Mouse (Mus musculus) lung, postnatal 0 days (tissue): Measurements from ENCODE around the gene Fhdc1. TPM values are rescaled to one million over a fixed set of nuclear protein-coding genes. Genes with fewer than 3 reads are reported as not detected.

ENCODE experiments used
- ATAC-seq: fragments of 200-750 bp; cut with Nextera tagmentation; 2 replicates; pipeline ENCODE4 v1.8.0; 2017; ENCODE audit warnings: moderate library complexity
- DNase-seq: peaks from one replicate; pipeline ENCODE4 v3.0.0-alpha.2; 2016; ENCODE audit warnings: low spot score
- H3K27ac ChIP-seq: fragments of 300-500 bp; sonication (generic); 2 replicates; pipeline ENCODE4 v1.5.1; 2014; ENCODE audit warnings: antibody characterized with exemption, mild to moderate bottlenecking, low read length, mixed read lengths
- H3K27me3 ChIP-seq: fragments of 300-500 bp; sonication (generic); replicated peaks from 2 replicates; pipeline ENCODE4 v1.6.1; 2014; ENCODE audit warnings: low read length, mixed read lengths; ENCODE audit not compliant: insufficient read depth
- H3K36me3 ChIP-seq: fragments of 300-500 bp; sonication (generic); 2 replicates; pipeline ENCODE4 v1.6.1; 2014; ENCODE audit warnings: low read length, mixed read lengths; ENCODE audit not compliant: insufficient read depth
- H3K4me1 ChIP-seq: fragments of 300-500 bp; sonication (generic); 2 replicates; pipeline ENCODE4 v1.6.1; 2014; ENCODE audit warnings: antibody characterized with exemption, low read depth, low read length, mixed read lengths; ENCODE audit not compliant: insufficient read depth
- H3K4me2 ChIP-seq: fragments of 300-500 bp; sonication (generic); replicated peaks from 2 replicates; pipeline ENCODE4 v1.6.1; 2014; ENCODE audit warnings: low read depth, mild to moderate bottlenecking, low read length, moderate library complexity, mixed read lengths
- H3K4me3 ChIP-seq: fragments of 300-500 bp; sonication (generic); 2 replicates; pipeline ENCODE4 v1.5.1; 2014; ENCODE audit warnings: low read depth, low read length
- H3K9ac ChIP-seq: fragments of 300-500 bp; sonication (generic); replicated peaks from 2 replicates; pipeline ENCODE4 v1.6.1; 2014; ENCODE audit warnings: low read depth, mild to moderate bottlenecking
- H3K9me3 ChIP-seq: fragments of 300-500 bp; sonication (generic); 2 replicates; pipeline ENCODE4 v1.6.1; 2016; ENCODE audit warnings: low read length, mixed read lengths
- CTCF ChIP-seq: IDR thresholded peaks from 2 replicates; pipeline ENCODE4 v1.5.1; 2016; ENCODE audit warnings: antibody characterized with exemption, mild to moderate bottlenecking
- EP300 ChIP-seq: IDR thresholded peaks from 2 replicates; pipeline ENCODE4 v1.6.1; 2016; ENCODE audit warnings: antibody characterized with exemption, mild to moderate bottlenecking, control low read depth
- WGBS: fragments of 180-500 bp; shearing (Covaris S2); extraction: QIAGEN DNeasy Blood & Tissue Kit; methylation state at CpG from one replicate; pipeline ENCODE4 v1.1.7; 2014; 5-methylcytosine and 5-hydroxymethylcytosine counted together
- polyA plus RNA-seq: library from polyadenylated mRNA; unstranded; fragments of >200 nt; fragmentation: Nextera tagmentation; extraction: Ambion mirVana; gene quantifications from 2 replicates; pipeline ENCODE4 v1.2.1, GENCODE M21; 2015

Fhdc1 gene
- polyA plus RNA-seq, 1 experiment from 2014 or later = 16.7 TPM

DNA sequence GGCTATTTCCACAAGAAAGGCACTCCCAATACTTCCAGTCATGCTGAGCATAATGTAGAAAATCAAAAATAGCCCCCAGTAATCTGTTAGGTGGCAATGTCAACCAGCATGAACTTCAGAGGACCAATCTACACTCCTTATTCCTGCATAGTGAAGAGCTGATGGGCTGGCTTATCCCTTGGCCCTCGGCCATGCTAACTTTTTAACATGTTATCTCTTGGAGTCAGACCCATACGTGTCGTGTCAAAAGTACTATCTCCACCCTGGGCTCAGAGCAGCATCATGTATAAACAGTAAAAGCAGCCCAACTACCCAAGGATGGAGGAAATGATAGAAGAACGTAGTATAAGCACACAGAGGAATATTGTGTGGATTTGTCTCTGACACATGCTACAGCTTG is 9.1 kb downstream of the Fhdc1 start:
- no peak overlapping the region for H3K4me3 ChIP-seq
- H3K27me3 ChIP-seq = no peaks in the 10 kb centered on the region
- H3K36me3 ChIP-seq = no peaks in the 10 kb centered on the region
- no peak overlapping the region for H3K27ac ChIP-seq
- peaks cover 4% of the 10 kb centered on the region; the same call in 1 of the 2 replicates for H3K4me1 ChIP-seq
- no peak overlapping the region for H3K4me2 ChIP-seq
- ATAC-seq (peak; percentile 12; the same call in 1 of the 2 replicates), DNase-seq (no peak)
- no peak for TF ChIP-seq CTCF
- TF ChIP-seq EP300 = no peak
- H3K9ac ChIP-seq = no peak overlapping the region
- 77% methylated on average over 4 of the region's 4 CpGs for WGBS
- no peaks in the 10 kb centered on the region for H3K9me3 ChIP-seq

DNA sequence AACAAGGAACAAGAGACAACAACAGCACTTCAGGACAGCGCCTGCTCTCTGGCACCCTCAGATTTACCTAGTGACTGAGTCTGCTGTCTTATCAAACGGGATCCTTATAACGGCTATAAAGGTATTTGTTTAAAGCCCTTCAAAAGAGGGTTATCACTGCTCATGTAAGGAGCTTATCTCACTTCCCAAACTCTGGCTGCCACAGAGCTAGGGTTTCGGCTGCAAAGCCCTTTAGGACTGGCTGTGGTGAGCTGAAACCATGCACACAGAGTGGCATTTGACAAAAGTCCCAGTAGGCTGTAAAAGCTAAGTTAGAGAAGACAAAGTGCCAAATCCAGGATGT is 12.1 kb downstream of the Fhdc1 start:
- Histone ChIP-seq H3K27me3 (no peaks in the 10 kb centered on the region), H3K4me3 (no peak overlapping the region), H3K9me3 (no peaks in the 10 kb centered on the region), H3K9ac (no peak overlapping the region), H3K36me3 (no peaks in the 10 kb centered on the region), H3K4me1 (no peaks in the 10 kb centered on the region; the same call in 1 of the 2 replicates), H3K4me2 (no peak overlapping the region), H3K27ac (no peak overlapping the region)
- ATAC-seq (no peak), DNase-seq (no peak)
- WGBS = 54% methylated on average over 4 of the region's 4 CpGs
- TF ChIP-seq EP300 (no peak), CTCF (no peak)

DNA sequence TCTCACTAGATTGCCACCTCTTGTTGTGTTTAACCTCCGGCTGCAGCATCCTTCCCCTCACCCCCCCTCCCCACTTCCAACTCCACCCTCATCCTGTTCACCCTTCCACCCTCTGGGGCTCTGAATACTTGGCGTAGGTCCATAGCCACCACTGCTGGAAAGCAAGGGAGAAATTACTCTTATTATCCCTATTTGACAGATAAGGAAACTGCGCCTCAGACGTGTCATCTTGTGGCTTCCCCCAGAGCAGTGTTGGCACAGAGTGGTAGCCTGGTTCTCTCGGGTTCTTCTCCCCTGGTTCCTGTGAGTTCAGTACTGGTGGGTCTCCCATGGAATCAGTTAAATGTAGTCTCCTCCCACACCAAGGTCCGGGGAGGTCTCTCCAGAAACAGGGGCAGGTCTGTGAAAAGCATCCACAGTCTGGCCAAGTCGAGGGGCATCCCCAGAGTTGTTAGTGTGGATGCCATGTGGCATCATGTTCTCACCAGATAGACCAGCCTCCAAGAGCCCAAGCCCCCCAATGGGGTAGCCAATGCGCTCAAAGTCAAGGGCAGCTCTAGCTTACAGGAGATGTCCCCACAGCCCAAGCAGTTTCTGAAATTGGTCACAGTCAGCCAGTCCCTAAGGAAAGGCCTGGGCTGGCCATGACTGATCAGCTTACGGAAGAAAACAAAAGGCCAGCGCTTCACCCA is 12.7 kb downstream of the Fhdc1 start:
- TF ChIP-seq CTCF = no peak
- TF ChIP-seq EP300 = no peak
- DNase-seq (peak; percentile 55), ATAC-seq (peak; percentile 56; the same call in 1 of the 2 replicates)
- Histone ChIP-seq H3K9me3 (no peaks in the 10 kb centered on the region), H3K4me1 (no peaks in the 10 kb centered on the region; the same call in 1 of the 2 replicates), H3K27me3 (no peaks in the 10 kb centered on the region), H3K36me3 (no peaks in the 10 kb centered on the region), H3K4me2 (no peak overlapping the region), H3K9ac (no peak overlapping the region), H3K27ac (no peak overlapping the region), H3K4me3 (no peak overlapping the region)
- WGBS = 36% methylated on average over 10 of the region's 10 CpGs

- TF ChIP-seq CTCF = no peak
- no peak for TF ChIP-seq EP300
- no peak overlapping the region for H3K27ac ChIP-seq
- 81% methylated on average over 6 of the region's 6 CpGs for WGBS
Measured at GRCm38 (mm10) chr3:84465822-84466500, 14.3 kb downstream of the Fhdc1 start.

GRCm38 (mm10) chr3:84461687-84462086 is 18.5 kb downstream of the Fhdc1 start:
- no peak for TF ChIP-seq EP300
- no peak for TF ChIP-seq CTCF
- Histone ChIP-seq H3K27ac (no peak overlapping the region), H3K4me1 (0 out of 2 replicates have a peak, but pooled peaks cover 6% of the 10 kb centered on the region), H3K4me2 (no peak overlapping the region), H3K4me3 (no peak overlapping the region), H3K27me3 (no peaks in the 10 kb centered on the region), H3K9me3 (no peaks in the 10 kb centered on the region), H3K9ac (no peak overlapping the region), H3K36me3 (no peaks in the 10 kb centered on the region)
- peak; percentile 72 for ATAC-seq
- DNase-seq = no peak
- WGBS = 8% methylated on average over 4 of the region's 4 CpGs

More at GRCm38 (mm10) chr3:84465822-84466500, 14.3 kb downstream of the Fhdc1 start:
- no peaks in the 10 kb centered on the region for H3K27me3 ChIP-seq
- H3K9me3 ChIP-seq = no peaks in the 10 kb centered on the region
- no peak overlapping the region for H3K9ac ChIP-seq
- DNase-seq (no peak), ATAC-seq (no peak)
- no peak overlapping the region for H3K4me3 ChIP-seq
- H3K4me2 ChIP-seq = no peak overlapping the region
- H3K36me3 ChIP-seq = no peaks in the 10 kb centered on the region
- H3K4me1 ChIP-seq = 0 out of 2 replicates have a peak, but pooled peaks cover 6% of the 10 kb centered on the region

- Histone ChIP-seq H3K27ac (no peak overlapping the region), H3K36me3 (no peaks in the 10 kb centered on the region), H3K4me3 (no peak overlapping the region), H3K9me3 (no peaks in the 10 kb centered on the region), H3K4me2 (no peak overlapping the region), H3K4me1 (peaks cover 9% of the 10 kb centered on the region; the same call in 1 of the 2 replicates), H3K9ac (no peak overlapping the region), H3K27me3 (no peaks in the 10 kb centered on the region)
- ATAC-seq = peak; percentile 56
- TF ChIP-seq CTCF = no peak
- no peak for TF ChIP-seq EP300
- no peak for DNase-seq
- 10% methylated on average over 12 of the region's 12 CpGs for WGBS
Measured at GRCm38 (mm10) chr3:84460952-84461351, 19.3 kb downstream of the Fhdc1 start.
